Mouse (Mus musculus) CD4-positive helper T cell, adult 2 months (primary cell): ENCODE measurements around the gene Adprhl2.

ENCODE experiments used
- DNase-seq: peaks from one replicate; pipeline ENCODE4 v3.0.0-alpha.2; 2012; ENCODE audit warnings: low read depth, missing footprints, low spot score

Gene Adprhl2

DNA sequence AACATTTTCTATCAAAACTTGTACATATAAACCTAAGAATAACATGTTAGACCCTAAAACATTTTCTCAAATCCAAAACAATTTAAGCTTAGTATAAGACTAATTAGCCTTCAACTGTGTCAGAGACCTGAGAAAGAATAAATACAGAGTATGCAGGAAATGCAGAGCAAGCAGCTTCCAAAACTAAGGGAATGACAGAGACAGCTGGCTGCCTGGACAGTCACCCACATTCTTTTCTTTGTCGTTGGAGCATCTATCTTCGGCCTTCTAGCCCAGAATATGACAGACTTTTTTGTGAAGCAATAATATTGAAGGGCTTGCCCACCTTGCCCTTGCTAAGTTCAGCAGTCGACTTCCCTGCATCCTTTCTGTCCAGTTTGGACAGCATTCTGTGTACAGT, 52.2 kb downstream of the Adprhl2 start:
- no peak for DNase-seq
